Mouse (Mus musculus) liver, embryonic 18 days (tissue): Measurements from ENCODE around the gene Zdhhc15. TPM values are rescaled to one million over a fixed set of nuclear protein-coding genes. Genes with fewer than 3 reads are reported as not detected.

Experiments used
- polyA plus RNA-seq: library from polyadenylated mRNA; depleted of rRNA; stranded (reverse); fragments of >200 nt; gene quantifications from 2 replicates; pipeline ENCODE4 v1.2.3, GENCODE M21; 2012; rRNA removed

Zdhhc15 gene
- polyA plus RNA-seq: 0.50 and 0.52 TPM in 2 replicates

GRCm38 (mm10) chrX:104670757-104671549, at the start of gene Zdhhc15:
Zdhhc15 (minus strand) TSS chrX:104671064.

Other genes with a start within 250 kb of the Zdhhc15 start
- 0.56 and 0.61 TPM in 2 replicates for gene Uprt, start 188.2 kb downstream of the Zdhhc15 start, polyA plus RNA-seq
- 0.07 and 0.08 TPM in 2 replicates for gene Magee2, start 186.2 kb upstream of the Zdhhc15 start, polyA plus RNA-seq